Mouse (Mus musculus) cerebellum, adult 2 months (tissue): ENCODE data around the gene Prdm10. TPM values are rescaled to one million over a fixed set of nuclear protein-coding genes. Genes with fewer than 3 reads are reported as not detected.

Source experiments
- DNase-seq, 2 experiments: peaks; one replicate each; pipeline ENCODE4 v3.0.0; 2021
- H3K27ac ChIP-seq: fragments of 200-500 bp; 2 replicates; pipeline ENCODE4 v1.5.1; 2012; ENCODE audit warnings: low read length, control low read depth, inconsistent platforms; ENCODE audit not compliant: insufficient read depth
- H3K27me3 ChIP-seq: fragments of 200-500 bp; 2 replicates; pipeline ENCODE4 v1.6.1; 2012; ENCODE audit warnings: inconsistent platforms, mild to moderate bottlenecking, low read length, moderate library complexity; ENCODE audit not compliant: control insufficient read depth, insufficient read depth
- H3K4me1 ChIP-seq: fragments of 200-500 bp; 2 replicates; pipeline ENCODE4 v1.6.1; 2011; ENCODE audit warnings: low read length; ENCODE audit not compliant: control insufficient read depth, insufficient read depth
- H3K4me3 ChIP-seq: fragments of 200-500 bp; replicated peaks from 2 replicates; pipeline ENCODE3; 2011; ENCODE audit warnings: mild to moderate bottlenecking, low read depth, low read length, control low read depth; ENCODE audit not compliant: insufficient read depth
- CTCF ChIP-seq: fragments of 200-500 bp; IDR thresholded peaks from 2 replicates; pipeline ENCODE4 v1.5.1; 2011; ENCODE audit warnings: low read depth, mild to moderate bottlenecking, control low read depth, low read length, moderate library complexity, borderline replicate concordance; ENCODE audit not compliant: insufficient read depth
- POLR2A ChIP-seq: fragments of 200-500 bp; IDR thresholded peaks from 2 replicates; pipeline ENCODE4 v1.6.1; 2011; ENCODE audit warnings: low read length, control low read depth, borderline replicate concordance; ENCODE audit not compliant: insufficient read depth
- WGBS: fragments of 180-500 bp; shearing (Covaris S2); methylation state at CpG from one replicate; pipeline ENCODE4 v1.1.7; 2018; 5-methylcytosine and 5-hydroxymethylcytosine counted together
- polyA plus RNA-seq: library from polyadenylated mRNA; depleted of rRNA; stranded (reverse); fragments of >200 nt; gene quantifications from 2 replicates; pipeline ENCODE4 v1.2.3, GENCODE M21; 2012

Gene Prdm10
- polyA plus RNA-seq, 1 experiment: 21.5 TPM

DNA sequence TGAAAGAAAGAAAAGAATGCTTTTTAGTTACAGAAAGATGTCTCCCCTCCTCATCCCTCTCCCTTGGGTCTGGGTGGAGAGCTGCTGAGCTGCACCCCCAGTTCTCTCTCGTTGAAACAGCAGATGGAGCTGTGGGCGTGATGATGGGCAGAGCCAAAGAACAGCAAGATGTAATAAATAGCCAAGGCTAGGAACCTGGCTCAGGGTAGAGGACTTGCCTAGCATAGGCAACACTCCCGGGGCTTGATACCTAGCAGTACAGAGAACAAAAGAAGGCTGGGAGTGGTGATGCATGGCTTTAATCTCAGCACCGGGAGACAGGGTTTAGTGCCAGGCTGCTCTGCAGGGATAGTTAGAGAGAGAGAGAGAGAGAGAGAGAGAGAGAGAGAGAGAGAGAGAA is 50.9 kb downstream of the Prdm10 start:
- WGBS: 9% methylated on average over 4 of the region's 4 CpGs
- H3K4me1 ChIP-seq: peaks cover 25% of the 10 kb centered on the region
- DNase-seq: peak; percentile 81 to 94
- peak overlapping the region; percentile 59 for H3K27ac ChIP-seq
- no peaks in the 10 kb centered on the region for H3K27me3 ChIP-seq
- no peak overlapping the region for H3K4me3 ChIP-seq
- TF ChIP-seq CTCF: peak; percentile 39; the same call in 1 of the 2 replicates
- peak; percentile 45; the same call in 1 of the 2 replicates for TF ChIP-seq POLR2A

DNA sequence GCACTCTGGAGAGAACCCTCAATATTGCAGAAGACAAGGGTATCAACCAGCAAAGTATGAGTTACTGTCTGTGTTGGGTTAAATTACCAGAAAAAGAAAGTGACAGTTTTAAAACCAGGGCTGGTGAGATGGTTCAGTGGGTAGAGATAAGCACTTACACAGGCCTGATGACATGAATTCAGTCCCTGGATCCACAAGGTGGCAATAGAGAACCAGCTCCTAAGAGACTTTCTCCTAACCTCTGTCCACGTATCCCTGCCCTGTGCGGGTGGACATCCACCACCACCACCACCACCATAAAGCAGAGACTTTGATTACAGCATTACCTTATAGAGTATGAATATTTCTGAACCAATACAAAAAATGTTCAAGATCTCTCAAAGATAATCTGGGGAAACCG is 51.6 kb downstream of the Prdm10 start:
- TF ChIP-seq POLR2A (no peak), CTCF (peak; percentile 61; the same call in 1 of the 2 replicates)
- Histone ChIP-seq H3K4me3 (no peak overlapping the region), H3K27ac (peak overlapping the region; percentile 59), H3K4me1 (peaks cover 25% of the 10 kb centered on the region), H3K27me3 (no peaks in the 10 kb centered on the region)
- DNase-seq: peak in 1 of 2 experiments; percentile 67
- whole genome bisulfite sequencing: 36% methylated on average over 3 of the region's 3 CpGs

DNA sequence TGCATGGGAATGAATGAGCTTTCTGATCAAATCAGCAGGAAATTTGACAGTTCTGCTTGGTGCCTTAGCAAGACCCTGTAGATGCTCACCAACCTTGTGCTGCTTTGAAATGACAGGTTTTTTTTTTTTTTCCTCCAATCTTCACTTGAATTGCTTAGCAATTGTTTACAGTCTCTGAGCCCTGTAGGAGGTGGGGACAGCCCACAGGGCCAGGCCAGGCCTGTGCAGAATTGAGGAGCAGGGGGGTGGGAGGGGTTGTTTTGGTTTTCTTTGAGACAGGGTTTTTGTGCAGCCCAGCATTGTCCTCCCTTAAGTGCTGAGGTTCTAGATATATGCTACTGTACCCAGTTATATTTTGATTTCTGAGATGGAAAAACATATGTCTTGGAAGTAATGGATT is 52.5 kb downstream of the Prdm10 start:
- peak overlapping the region; percentile 5; the same call in 1 of the 2 replicates for H3K27ac ChIP-seq
- H3K4me3 ChIP-seq: no peak overlapping the region
- H3K27me3 ChIP-seq: no peaks in the 10 kb centered on the region
- TF ChIP-seq POLR2A (no peak), CTCF (no peak)
- peaks cover 28% of the 10 kb centered on the region for H3K4me1 ChIP-seq
- DNase-seq: peak in 1 of 2 experiments; percentile 46

DNA sequence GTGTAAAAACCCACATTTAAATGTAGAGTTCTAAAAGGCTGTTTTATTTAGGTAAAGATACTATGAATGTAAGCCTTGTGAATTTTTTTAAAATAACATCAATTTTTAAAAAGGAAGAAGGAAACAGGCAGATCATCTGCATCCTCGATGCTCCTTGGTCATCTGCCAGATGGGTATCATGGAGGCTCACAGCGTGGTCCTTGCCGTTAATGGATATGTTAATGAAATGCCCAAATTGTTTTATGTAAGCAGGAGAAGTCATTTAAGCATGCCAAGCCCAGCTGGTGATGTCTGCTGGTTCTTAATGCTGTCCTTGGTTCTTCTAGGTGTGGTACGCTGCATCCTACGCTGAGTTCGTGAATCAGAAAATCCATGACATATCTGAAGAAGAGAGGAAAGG is 54.7 kb downstream of the Prdm10 start:
- TF ChIP-seq POLR2A (no peak), CTCF (no peak)
- 26% methylated on average over 6 of the region's 6 CpGs for WGBS

DNA sequence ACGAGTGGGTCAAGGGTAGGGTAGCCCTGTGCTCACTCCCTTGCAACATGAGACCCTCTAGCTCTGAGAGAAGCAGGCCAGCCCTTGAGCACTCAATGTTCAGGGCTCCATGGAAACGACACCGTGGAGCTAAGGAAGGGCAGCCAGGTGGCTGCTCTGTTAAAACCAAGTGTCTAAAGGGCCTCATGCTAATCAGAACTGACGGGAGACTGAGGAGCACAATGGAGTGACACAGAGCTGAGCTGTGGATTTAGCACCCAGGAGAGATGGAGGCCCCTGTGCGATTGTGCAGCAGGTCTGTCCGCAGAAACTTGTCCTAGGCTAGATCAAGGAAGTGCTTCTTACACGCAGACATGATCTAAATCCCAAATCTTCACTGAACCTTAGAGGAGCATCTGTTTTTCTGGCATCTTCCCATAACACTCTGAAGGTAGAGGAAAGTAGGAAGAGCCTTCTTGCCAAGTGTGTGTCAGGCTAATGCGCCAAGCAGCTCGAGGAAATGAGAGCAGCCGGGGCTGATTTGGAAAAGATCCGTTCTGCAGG is 64.0 kb downstream of the Prdm10 start:
- TF ChIP-seq CTCF: no peak
- Histone ChIP-seq H3K4me1 (peaks cover 18% of the 10 kb centered on the region), H3K27ac (peak overlapping the region; percentile 77), H3K27me3 (no peaks in the 10 kb centered on the region), H3K4me3 (no peak overlapping the region)
- peak; percentile 70 to 84 for DNase-seq
- 6% methylated on average over 11 of the region's 11 CpGs for WGBS

More for the DNA sequence above, 54.7 kb downstream of the Prdm10 start:
- Histone ChIP-seq H3K4me1 (peaks cover 28% of the 10 kb centered on the region), H3K27ac (no peak overlapping the region), H3K4me3 (no peak overlapping the region), H3K27me3 (no peaks in the 10 kb centered on the region)
- DNase-seq: peak in 1 of 2 experiments; percentile 49

DNA sequence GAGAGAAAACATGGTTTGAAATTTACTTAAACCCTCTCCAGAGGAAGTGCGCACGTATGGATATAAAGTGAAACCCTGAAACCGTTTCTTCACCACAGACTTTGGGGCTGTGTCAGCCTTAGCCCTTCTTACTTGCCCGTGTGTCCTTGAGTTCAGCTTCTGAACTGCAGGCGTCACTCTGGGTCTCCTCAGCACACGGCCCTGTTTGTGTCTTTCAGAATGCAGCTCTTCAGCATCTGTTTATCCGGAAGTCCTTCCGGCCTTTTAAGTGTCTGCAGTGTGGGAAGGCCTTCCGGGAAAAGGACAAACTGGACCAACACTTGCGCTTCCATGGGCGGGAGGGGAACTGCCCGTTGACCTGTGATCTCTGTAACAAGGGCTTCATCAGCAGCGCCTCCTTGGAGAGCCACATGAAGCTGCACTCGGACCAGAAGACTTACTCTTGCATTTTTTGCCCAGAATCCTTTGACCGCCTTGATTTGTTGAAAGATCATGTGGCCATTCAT is 66.3 kb downstream of the Prdm10 start:
- H3K27ac ChIP-seq: no peak overlapping the region
- H3K4me3 ChIP-seq: no peak overlapping the region
- TF ChIP-seq CTCF (no peak), POLR2A (no peak)
- no peak for DNase-seq
- H3K27me3 ChIP-seq: no peaks in the 10 kb centered on the region
- 78% methylated on average over 15 of the region's 15 CpGs for WGBS
- peaks cover 18% of the 10 kb centered on the region for H3K4me1 ChIP-seq

DNA sequence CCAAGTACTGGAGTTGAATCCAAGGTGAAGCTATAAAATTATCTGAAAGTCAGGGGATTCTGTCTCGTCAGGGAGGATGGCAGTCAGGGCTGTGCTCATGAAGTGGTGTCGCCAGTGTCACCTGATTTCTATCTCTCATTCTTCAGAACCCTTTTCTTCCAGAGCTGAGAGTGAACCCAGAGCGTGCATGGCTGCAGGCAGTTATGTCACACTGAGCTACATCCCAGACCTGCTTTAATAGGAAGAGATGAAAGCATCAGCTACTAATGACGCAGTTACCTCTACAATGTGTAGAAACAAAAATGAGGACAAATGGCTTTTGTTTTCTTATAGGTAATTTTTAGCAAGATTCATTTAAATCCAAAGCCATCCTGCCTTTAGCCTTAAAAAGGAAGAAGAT is 68.1 kb downstream of the Prdm10 start:
- Histone ChIP-seq H3K27me3 (no peaks in the 10 kb centered on the region), H3K4me1 (peaks cover 11% of the 10 kb centered on the region), H3K27ac (no peak overlapping the region), H3K4me3 (no peak overlapping the region)
- 74% methylated on average over 4 of the region's 4 CpGs for WGBS
- DNase-seq: no peak
- TF ChIP-seq CTCF (no peak), POLR2A (no peak)

DNA sequence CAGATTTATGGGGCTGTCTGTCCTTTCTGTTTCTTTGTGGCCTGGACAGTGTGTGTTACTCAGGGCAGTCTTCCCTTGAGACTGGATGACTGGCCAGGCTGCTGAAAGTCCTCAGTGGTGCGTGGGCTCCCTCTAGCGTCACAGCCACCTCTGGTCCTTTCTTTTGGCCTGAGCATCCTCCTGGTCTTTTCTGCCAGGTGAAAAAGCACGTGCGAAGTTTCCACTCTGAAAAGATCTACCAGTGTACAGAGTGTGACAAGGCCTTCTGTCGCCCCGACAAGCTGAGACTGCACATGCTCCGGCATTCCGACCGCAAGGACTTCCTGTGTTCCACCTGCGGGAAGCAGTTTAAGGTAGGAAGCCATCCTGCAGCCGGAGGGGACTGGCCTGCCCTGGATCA is 68.6 kb downstream of the Prdm10 start:
- no peak overlapping the region for H3K27ac ChIP-seq
- TF ChIP-seq POLR2A (no peak), CTCF (peak; percentile 99)

More for the DNA sequence above, 68.6 kb downstream of the Prdm10 start:
- DNase-seq: peak; percentile 86 to 92
- 47% methylated on average over 11 of the region's 11 CpGs for WGBS
- Histone ChIP-seq H3K27me3 (no peaks in the 10 kb centered on the region), H3K4me3 (no peak overlapping the region), H3K4me1 (peaks cover 9% of the 10 kb centered on the region)
